Mouse (Mus musculus) limb, embryonic 11.5 days (tissue): ENCODE measurements at regions not wholly inside any gene's neighbourhood (a gene's known extent, or its start where the extent isn't known, plus 50 kb on each side); places are given as distances from the start of the nearest gene placed in this dataset.

Experiments used
- ATAC-seq: fragments of 200-750 bp; cut with Nextera tagmentation; 2 replicates; pipeline ENCODE4 v1.8.0; 2017; ENCODE audit warnings: low read depth; ENCODE audit not compliant: insufficient number of reproducible peaks, low FRiP score, low TSS enrichment
- DNase-seq: peaks from one replicate; pipeline ENCODE4 v3.0.0-alpha.2; 2015; ENCODE audit warnings: low spot score
- H3K27ac ChIP-seq: fragments of 300-500 bp; sonication (generic); replicated peaks from 2 replicates; pipeline ENCODE4 v1.5.1; 2014; ENCODE audit warnings: low read depth, mild to moderate bottlenecking, low read length
- H3K27me3 ChIP-seq: fragments of 300-500 bp; sonication (generic); 2 replicates; pipeline ENCODE4 v1.6.1; 2014; ENCODE audit warnings: mild to moderate bottlenecking, low read length, mixed read lengths; ENCODE audit not compliant: control insufficient read depth, insufficient read depth
- H3K36me3 ChIP-seq: fragments of 300-500 bp; sonication (generic); 2 replicates; pipeline ENCODE4 v1.6.1; 2014; ENCODE audit warnings: mild to moderate bottlenecking, low read length, moderate library complexity, mixed read lengths; ENCODE audit not compliant: control insufficient read depth, insufficient read depth
- H3K4me1 ChIP-seq: fragments of 300-500 bp; sonication (generic); 2 replicates; pipeline ENCODE4 v1.6.1; 2014; ENCODE audit warnings: low read length, mixed read lengths; ENCODE audit not compliant: control insufficient read depth, insufficient read depth
- H3K4me2 ChIP-seq: fragments of 300-500 bp; sonication (generic); 2 replicates; pipeline ENCODE4 v1.6.1; 2014; ENCODE audit warnings: low read depth, mild to moderate bottlenecking, moderate library complexity; ENCODE audit not compliant: severe bottlenecking
- H3K4me3 ChIP-seq: fragments of 300-500 bp; sonication (generic); 2 replicates; pipeline ENCODE4 v1.5.1; 2014; ENCODE audit warnings: low read depth, low read length
- H3K9ac ChIP-seq: fragments of 300-500 bp; sonication (generic); 2 replicates; pipeline ENCODE4 v1.6.1; 2014; ENCODE audit warnings: mild to moderate bottlenecking, low read length
- H3K9me3 ChIP-seq: fragments of 300-500 bp; sonication (generic); 2 replicates; pipeline ENCODE4 v1.6.1; 2016; ENCODE audit warnings: low read length; ENCODE audit not compliant: control insufficient read depth
- WGBS: fragments of 180-500 bp; shearing (Covaris S2); extraction: QIAGEN DNeasy Blood & Tissue Kit; methylation state at CpG from one replicate; pipeline ENCODE4 v1.1.7; 2014; 5-methylcytosine and 5-hydroxymethylcytosine counted together

- H3K4me3 ChIP-seq: no peak overlapping the region
- ATAC-seq (no peak), DNase-seq (no peak)
- H3K4me1 ChIP-seq: no peaks in the 10 kb centered on the region
- H3K4me2 ChIP-seq: no peak overlapping the region
- H3K27ac ChIP-seq: no peak overlapping the region
- no peaks in the 10 kb centered on the region for H3K36me3 ChIP-seq
- no peaks in the 10 kb centered on the region for H3K9me3 ChIP-seq
- no peak overlapping the region for H3K9ac ChIP-seq
- no peaks in the 10 kb centered on the region for H3K27me3 ChIP-seq
- WGBS: 82% methylated on average over 3 of the region's 3 CpGs
These were observed 84.7 kb upstream of the A1bg start for GRCm38 (mm10) chr15:61007461-61008059.

- H3K9me3 ChIP-seq: no peaks in the 10 kb centered on the region
- no peak overlapping the region for H3K9ac ChIP-seq
- H3K27me3 ChIP-seq: no peaks in the 10 kb centered on the region
- H3K4me1 ChIP-seq: no peaks in the 10 kb centered on the region
- WGBS: 77% methylated on average over 4 of the region's 4 CpGs
- H3K4me3 ChIP-seq: no peak overlapping the region
- no peak overlapping the region for H3K27ac ChIP-seq
- H3K4me2 ChIP-seq: no peak overlapping the region
- no peak for ATAC-seq
- H3K36me3 ChIP-seq: no peaks in the 10 kb centered on the region
- DNase-seq: no peak
These were observed 83.8 kb upstream of the A1bg start for GRCm38 (mm10) chr15:61006608-61007007.

GRCm38 (mm10) chr15:60993971-60994690 lies 71.3 kb upstream of the A1bg start:
- H3K4me1 ChIP-seq: no peaks in the 10 kb centered on the region
- H3K27me3 ChIP-seq: no peaks in the 10 kb centered on the region
- H3K4me3 ChIP-seq: no peak overlapping the region
- no peak overlapping the region for H3K27ac ChIP-seq
- no peak for ATAC-seq
- no peaks in the 10 kb centered on the region for H3K9me3 ChIP-seq
- H3K4me2 ChIP-seq: no peak overlapping the region
- H3K9ac ChIP-seq: no peak overlapping the region
- H3K36me3 ChIP-seq: no peaks in the 10 kb centered on the region
- WGBS: 86% methylated on average over 4 of the region's 4 CpGs
- no peak for DNase-seq

DNA sequence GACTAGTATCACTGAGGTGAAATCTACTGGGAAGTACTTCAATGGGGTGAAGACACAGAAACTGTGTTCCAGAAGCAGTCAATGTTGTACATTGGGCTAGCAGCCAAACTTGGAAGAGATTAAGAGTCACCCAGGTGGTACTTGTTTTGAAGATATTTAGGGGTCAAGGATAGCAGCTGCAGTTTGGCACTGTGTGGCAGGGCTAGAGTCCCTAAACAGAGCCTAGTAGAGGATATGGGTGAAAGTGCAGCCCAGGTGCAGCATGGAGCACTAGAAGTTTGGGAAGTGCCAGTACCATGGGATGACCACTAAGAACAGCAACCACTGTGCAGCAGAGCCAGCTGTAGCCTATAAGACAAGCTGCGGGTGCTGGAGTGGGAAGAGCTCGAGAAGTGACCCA lies 70.6 kb upstream of the A1bg start:
- no peak for ATAC-seq

GRCm38 (mm10) chr15:60982576-60982975 lies 59.8 kb upstream of the A1bg start:
- no peak for ATAC-seq
- Histone ChIP-seq H3K4me2 (no peak overlapping the region), H3K36me3 (no peaks in the 10 kb centered on the region), H3K27me3 (no peaks in the 10 kb centered on the region), H3K4me1 (no peaks in the 10 kb centered on the region), H3K27ac (no peak overlapping the region), H3K4me3 (no peak overlapping the region), H3K9ac (no peak overlapping the region), H3K9me3 (no peaks in the 10 kb centered on the region)
- no peak for DNase-seq
- WGBS: 76% methylated on average over 2 of the region's 2 CpGs

More for the DNA sequence above, 70.6 kb upstream of the A1bg start:
- no peaks in the 10 kb centered on the region for H3K36me3 ChIP-seq
- no peaks in the 10 kb centered on the region for H3K9me3 ChIP-seq
- 87% methylated on average over 2 of the region's 2 CpGs for WGBS
- H3K4me2 ChIP-seq: no peak overlapping the region
- H3K4me3 ChIP-seq: no peak overlapping the region
- no peak overlapping the region for H3K27ac ChIP-seq
- no peak overlapping the region for H3K9ac ChIP-seq
- H3K27me3 ChIP-seq: no peaks in the 10 kb centered on the region
- no peaks in the 10 kb centered on the region for H3K4me1 ChIP-seq
- DNase-seq: no peak
